Mouse (Mus musculus) megakaryocyte-erythroid progenitor cell, adult 5-6 weeks (primary cell): ENCODE results near the gene Vsig10. TPM values are rescaled to one million over a fixed set of nuclear protein-coding genes. Genes with fewer than 3 reads are reported as not detected.
"Not testable (repeated sequence)": the region's sequence is repeated elsewhere in the genome, so short reads cannot be mapped to it uniquely, and the experiment has no call there.

Experiments used
- ATAC-seq: replicated peaks from 2 replicates; pipeline ENCODE4 v1.8.0; 2016; ENCODE audit warnings: mild to moderate bottlenecking, inconsistent platforms; ENCODE audit not compliant: severe bottlenecking, poor library complexity, low FRiP score, low TSS enrichment
- total RNA-seq, 2 experiments: library from RNA; stranded (forward) in 1 of 2; stranded (reverse) in 1 of 2; fragments of 200-1000, 215-1000 nt in 1 of 2; fragments of >200 nt in 1 of 2; fragmentation: Nextera tagmentation in 1 of 2; gene quantifications; 2 replicates each; pipeline ENCODE4 v1.2.3; 2014 to 2017

Vsig10 gene
- total RNA-seq, 2 experiments from 2014 or later, result 2.2 to 2.5 TPM

DNA sequence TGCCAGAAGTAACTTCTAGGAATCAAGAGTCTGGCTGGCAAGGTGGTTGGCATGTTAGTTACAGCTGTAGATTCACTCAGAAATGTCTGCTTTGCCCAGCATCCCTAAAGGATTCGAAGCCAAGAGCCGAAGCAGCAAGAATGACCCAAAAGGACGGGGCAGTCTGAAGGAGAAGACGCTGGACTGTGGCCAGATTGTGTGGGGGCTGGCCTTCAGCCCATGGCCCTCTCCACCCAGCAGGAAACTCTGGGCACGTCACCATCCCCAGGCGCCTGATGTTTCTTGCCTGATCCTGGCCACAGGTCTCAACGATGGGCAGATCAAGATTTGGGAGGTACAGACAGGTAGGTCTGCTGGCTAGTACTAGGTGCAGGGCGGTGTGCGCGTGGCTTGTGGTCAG, 51.7 kb downstream of the Vsig10 start:
- no peak for ATAC-seq

DNA sequence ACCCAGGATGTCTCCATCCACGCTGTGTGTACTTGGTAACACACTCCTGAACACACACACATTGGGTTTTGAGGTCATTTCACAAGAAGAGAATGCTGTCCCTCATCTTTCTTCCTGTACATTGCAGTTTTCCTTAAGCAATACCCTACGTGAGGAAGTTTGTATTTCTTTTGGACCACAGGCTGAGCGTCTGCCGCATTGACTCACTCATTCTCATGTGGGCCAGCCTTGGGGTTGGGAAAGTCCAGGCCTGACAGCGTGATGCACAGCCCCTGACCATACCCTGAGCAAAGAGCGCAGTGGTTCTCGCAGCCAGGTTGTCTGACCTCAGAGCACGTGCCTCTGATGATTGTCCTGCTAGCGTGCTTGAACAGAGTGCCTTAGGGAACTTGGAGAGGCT, 54.5 kb downstream of the Vsig10 start:
- ATAC-seq, result no peak

DNA sequence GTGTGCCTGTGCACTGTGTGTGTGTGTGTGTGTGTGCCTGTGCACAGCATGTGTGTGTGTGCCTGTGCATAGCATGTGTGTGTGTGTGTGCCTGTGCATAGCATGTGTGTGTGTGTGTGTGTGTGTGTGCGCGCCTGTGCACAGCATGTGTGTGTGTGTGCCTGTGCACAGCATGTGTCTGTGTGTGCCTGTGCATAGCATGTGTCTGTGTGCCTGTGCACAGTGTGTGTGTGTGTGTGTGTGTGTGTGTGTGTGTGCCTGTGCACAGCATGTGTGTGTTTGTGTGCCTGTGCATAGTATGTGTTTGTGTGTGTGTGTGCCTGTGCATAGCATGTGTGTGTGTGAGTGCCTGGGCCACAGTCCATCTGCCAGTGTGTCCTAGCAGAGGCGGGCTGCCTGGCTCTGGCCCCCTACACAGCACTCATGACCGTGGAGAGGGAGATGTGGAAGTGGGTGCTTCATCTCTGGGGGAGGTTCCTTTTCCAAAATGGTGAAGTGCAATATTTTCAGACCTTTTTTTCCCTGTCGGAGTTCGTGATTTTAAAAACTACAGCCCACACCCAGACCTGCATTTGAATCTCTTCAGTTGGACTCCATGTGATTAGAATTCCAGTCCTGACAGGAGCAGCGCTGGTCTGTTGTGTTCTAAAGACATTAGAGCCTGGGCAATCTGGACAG, 55.6 kb downstream of the Vsig10 start:
- ATAC-seq, result no peak

DNA sequence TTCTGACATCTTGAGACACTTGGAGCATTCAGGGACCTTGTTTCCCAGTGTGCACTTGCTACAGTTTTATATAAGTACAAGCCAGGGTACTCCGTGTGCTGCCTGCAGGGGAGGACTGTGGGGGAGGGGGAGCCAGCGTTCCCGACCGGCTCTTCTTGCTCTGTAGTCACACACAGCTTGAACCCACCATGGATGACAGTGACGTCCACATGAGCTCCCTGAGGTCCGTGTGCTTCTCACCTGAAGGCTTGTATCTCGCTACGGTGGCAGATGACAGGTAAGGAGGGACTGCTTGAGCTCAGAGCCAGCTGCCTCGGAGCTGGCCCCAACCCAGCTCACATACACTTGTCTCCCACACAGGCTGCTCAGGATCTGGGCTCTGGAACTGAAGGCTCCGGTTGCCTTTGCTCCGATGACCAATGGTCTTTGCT, 57.5 kb downstream of the Vsig10 start:
- no peak for ATAC-seq

DNA sequence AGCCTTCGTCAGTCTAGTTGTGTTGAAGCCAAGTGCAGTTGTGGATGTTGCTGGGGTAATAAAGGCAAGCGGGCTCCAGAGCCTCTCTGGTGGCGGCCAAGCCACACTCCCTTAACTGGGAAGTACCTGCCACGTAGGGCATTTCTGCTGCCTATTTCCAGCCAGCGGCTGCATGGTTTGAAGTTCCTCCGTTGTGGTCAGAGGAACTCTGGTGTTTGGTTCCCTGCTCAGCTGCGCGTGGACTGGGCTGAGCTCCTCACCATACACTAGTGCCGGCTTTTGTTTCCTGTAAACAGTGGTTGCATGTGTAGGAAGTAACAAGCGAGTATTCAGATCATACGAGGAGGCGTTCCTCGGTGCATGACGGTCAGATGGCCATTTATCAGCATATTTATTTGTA, 58.8 kb downstream of the Vsig10 start:
- not testable (repeated sequence) for ATAC-seq

DNA sequence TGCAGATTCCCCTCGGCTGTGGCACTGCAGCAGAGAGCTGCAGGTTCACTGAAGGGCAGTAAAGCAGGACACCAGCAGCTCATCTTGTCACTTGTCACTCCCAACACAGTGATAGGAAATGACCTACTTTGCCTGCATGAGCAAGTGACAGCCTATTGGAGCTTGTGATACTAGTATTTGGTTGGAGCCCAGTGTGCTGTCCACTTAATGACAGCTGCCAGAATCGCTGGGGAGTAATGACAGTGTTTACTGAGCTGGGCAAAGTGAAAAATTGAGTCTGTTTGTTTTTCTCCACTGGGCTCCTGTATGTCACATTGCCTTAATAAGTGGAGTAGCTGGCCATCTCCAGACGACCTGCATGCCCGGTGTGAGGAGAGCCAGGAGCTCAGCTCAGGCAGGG, 61.3 kb downstream of the Vsig10 start:
- no peak for ATAC-seq

DNA sequence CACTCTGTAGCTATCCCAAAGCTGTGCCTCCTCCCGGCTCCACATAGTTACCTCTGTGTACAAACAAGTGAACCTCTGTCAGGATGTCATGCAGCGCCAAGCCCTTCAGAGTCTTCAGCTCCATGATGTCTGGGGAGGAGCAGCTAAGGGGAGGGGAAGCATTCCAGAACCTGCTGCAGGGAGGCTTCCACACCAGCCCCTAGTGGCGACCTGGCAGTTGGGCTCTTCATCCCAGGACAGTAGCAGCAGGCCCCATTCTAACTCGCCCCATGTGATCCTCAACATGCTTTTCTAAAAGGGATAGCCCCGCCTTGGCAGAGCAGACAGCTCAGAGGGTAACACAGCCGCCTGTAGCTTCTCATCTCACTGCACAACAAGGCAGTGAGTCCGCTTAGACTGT, 62.9 kb downstream of the Vsig10 start:
- ATAC-seq, result no peak

DNA sequence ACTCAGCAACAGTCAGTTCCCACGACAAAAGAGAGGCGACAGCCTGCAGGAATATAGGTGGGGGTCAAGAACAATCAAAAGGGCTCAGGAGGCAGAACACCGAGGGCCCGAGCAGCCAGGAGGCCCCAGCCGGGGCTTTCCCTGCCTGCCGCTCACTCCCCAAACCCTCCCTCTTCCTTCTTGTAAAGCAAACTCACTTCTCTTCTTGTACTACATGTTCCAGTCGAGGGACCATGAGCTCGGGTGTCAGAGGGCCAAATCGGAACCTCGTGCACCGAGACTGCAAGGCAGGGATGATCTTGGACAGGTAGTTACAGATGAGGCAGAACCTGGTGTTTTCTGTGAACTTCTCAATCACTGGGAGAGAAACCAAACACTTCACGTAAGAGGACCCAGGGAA, 64.3 kb downstream of the Vsig10 start:
- no peak for ATAC-seq

DNA sequence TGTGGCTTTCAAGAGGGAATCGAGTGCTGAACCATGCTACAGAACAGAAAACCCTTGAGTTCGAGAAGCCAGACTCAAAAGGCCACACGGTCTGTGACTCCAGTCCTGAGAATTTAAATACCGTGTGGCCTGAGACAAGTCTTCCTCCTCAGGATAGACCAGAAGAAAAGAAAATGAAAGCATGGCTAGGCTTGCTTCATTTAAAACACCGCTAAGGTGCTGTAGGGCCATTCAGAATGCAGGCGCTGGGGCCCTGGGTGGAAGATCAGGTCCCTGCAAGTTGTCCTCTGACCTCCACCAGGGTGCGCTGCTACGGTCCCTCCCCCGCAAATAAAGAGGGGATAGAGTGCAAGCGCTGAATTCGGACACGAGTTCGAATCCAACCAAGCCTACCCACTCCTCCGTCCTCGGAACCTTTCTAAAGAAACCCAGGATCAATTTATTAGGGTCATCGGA, 69.4 kb downstream of the Vsig10 start:
- peak; percentile 69 for ATAC-seq

DNA sequence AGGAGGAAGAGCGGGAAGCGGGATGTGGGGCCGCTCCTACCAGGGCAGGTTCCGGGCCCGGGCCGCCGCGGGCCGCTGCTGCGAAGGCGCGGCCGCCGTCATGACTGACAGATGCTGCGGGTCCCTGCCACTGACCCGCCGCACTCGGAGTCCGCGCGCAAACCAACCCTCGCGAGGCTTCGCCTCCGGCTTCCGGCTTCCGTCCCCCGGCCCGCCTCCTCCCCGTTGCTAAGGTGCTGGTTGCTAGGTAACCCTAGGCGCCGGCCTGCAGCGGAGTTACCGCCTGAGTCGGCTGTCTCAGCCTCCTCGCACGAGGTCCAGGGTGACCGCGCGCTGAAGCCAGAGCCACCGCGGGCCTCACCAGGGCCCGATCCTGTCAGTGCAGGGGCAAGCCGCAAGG, 70.0 kb downstream of the Vsig10 start, which contains the start of gene Rfc5:
TSS of gene Rfc5 (minus strand) at position 171 of the 400 bp plus-strand sequence.
- ATAC-seq, result peak; percentile 94

DNA sequence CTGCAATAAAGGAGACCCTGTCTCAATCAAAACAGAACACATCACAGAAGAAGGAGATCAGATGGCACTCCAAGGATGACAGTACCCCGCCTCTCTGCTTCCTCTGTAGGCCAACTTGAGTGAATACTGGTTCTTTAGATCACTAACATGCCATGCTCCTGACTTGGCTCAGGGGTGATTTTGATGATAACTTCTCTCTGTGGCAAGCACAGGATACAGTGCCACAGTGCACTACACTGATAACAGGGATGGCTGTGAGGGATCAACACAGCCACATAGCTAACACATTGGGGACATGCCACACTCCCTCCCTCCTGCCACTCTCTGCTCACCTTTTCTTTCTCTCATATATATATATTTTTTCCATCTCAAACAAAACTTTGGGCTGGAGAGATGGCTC, 72.0 kb downstream of the Vsig10 start:
- ATAC-seq, result peak; percentile 72

DNA sequence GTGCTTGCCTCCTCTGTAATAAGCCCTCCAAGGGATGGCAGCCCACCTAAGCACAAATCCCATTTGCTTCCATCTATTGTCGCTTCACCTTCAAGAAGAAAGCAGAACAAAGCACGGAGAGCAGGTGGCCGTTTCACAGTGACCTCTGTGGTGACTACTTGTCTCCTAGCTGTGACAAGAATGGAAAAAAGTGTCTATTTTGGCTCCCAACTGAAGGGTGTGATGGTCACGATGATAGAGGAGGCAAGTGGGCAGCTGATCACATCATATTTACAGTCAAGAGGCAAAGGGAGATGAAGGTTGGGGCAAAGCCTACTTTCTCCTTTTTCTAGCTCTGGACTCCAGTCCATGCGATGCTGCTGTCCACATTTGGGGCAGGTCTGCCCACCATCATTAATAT, 77.0 kb downstream of the Vsig10 start:
- ATAC-seq, result no peak

DNA sequence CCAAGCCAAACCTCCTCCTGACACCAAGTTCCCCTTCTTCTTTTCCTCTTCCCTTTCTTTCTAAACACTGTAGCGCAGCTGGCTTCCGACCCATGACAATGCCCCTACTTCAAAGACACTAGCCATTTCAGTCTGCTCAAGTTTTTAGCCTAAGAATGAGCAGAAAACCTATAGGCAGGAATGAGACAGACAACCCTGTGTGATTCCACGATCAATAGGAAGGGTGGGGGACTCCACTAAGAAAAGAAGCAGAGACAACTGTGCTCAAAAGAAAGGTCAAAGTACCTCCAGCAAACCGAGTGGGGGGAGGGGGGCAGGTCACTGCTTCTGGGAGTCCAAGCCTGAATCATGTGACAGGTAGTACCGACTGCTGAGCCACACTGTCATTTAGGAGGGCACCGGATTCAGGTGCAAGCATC, 77.7 kb downstream of the Vsig10 start:
- no peak for ATAC-seq

DNA sequence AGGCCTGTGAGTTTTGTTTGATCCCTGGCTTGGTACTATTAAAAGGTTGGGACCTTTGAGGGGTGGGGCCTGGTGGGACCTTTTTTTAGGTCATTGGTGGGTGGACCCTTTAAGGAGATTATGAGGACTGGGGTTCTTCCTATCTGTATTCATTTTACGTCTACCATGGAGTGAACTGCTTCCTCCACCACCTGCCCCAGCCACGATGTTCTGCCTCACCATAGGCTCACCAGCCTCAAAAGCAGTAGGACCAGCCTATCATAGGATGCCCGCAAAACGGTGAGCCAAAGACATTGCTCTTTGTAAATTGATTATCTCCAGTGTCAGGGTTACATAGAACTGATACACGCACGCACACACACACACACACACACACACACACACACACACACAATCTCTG, 78.5 kb downstream of the Vsig10 start:
- no peak for ATAC-seq

DNA sequence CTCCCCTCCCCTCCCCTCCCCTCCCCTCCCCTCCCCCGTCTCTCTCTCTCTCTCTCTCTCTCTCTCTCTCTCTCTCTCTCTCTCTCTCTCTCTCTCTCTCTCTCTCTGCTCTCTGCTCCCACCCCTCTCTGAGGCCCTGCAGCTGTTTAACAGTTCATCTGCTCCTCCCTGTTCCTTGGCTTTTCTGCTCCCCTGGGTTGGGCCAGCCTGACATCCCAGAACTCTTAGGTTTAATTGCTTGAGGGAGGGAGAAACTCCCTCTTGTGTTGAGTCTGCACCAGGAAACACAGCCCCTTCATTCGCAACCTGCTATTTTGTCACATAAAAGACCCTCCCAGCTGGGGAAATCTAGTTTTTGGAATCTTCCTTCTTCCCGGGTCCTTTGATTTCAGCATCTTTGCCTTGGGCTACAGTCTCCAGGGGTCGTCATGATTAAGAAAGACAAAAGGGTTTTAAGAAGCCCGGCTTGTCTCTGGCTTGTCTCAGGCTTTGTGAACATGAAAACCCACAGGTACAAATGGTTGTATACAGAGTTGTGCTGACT, 79.2 kb downstream of the Vsig10 start:
- ATAC-seq, result no peak

DNA sequence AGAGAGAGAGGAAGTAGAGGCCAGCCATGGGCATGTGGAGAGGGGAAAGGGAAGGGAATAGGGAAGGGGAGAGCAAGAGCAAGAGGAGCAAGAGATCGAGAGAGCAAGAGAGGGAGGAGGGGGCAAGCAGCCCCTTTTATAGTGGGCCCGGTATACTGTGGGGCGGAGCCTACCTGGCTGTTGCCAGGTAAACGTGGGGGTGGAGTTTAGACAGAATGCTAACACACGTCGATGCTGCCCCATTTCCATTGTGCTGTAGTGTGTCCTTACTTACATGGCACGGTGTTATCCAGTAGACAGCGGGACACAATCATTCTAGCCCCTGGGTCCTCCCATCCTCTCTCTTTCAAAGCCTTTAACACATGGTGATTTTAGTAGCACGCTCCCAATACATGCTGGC, 80.4 kb downstream of the Vsig10 start:
- ATAC-seq, result no peak

DNA sequence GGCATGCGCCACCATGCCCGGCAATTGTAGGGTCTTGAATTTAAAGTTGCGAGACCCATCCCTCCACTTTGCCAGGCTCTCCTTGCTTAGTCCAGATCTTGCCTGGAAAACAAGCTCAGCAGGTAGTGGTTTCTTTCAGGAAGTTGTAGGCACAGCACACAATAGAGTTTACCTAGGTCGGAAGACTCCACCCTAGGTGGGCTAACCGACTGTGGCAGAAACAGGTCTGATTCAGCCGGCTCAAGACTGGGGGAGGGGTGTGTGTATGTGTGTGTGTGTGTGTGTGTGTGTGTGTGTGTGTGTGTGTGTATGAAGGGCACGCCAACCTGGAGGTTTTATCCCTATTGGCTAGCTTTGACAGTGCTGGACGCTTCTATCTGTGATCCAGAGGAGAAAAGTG, 84.7 kb downstream of the Vsig10 start:
- ATAC-seq, result no peak

Other genes with a start within 250 kb of the Vsig10 start
- gene Suds3, start 203.0 kb upstream of the Vsig10 start, total RNA-seq (2014; fragmentation: Nextera tagmentation), result 47.7 and 59.1 TPM in 2 replicates
- 106 and 110 TPM in 2 replicates for gene Suds3, start 203.0 kb upstream of the Vsig10 start, total RNA-seq (2017)
- gene Taok3, start 199.0 kb upstream of the Vsig10 start, total RNA-seq (2014; fragmentation: Nextera tagmentation), result 92.8 and 105 TPM in 2 replicates
- 79.4 and 88.0 TPM in 2 replicates for gene Taok3, start 199.0 kb upstream of the Vsig10 start, total RNA-seq (2017)
- 394 and 495 TPM in 2 replicates for gene Pebp1, start 31.5 kb upstream of the Vsig10 start, total RNA-seq (2014; fragmentation: Nextera tagmentation)
- 135 and 142 TPM in 2 replicates for gene Pebp1, start 31.5 kb upstream of the Vsig10 start, total RNA-seq (2017)
- 18.1 and 23.1 TPM in 2 replicates for gene Wsb2, start 38.2 kb downstream of the Vsig10 start, total RNA-seq (2014; fragmentation: Nextera tagmentation)
- 18.9 and 87.8 TPM in 2 replicates for gene Wsb2, start 38.2 kb downstream of the Vsig10 start, total RNA-seq (2017)
- gene Rfc5, start 70.0 kb downstream of the Vsig10 start, total RNA-seq (2014; fragmentation: Nextera tagmentation), result 65.5 and 93.1 TPM in 2 replicates
- gene Rfc5, start 70.0 kb downstream of the Vsig10 start, total RNA-seq (2017), result 50.7 and 58.1 TPM in 2 replicates
- 0.25 TPM in 1 of 2 replicates, not detected in the other for gene Ksr2, start 94.9 kb downstream of the Vsig10 start, total RNA-seq (2014; fragmentation: Nextera tagmentation)
- not detected in 2 replicates for gene Ksr2, start 94.9 kb downstream of the Vsig10 start, total RNA-seq (2017)